Mouse (Mus musculus): Measurements from ENCODE around the gene Prss3.
"Not testable (repeated sequence)": the region's sequence is repeated elsewhere in the genome, so short reads cannot be mapped to it uniquely, and the experiment has no call there.

Gene Prss3

DNA sequence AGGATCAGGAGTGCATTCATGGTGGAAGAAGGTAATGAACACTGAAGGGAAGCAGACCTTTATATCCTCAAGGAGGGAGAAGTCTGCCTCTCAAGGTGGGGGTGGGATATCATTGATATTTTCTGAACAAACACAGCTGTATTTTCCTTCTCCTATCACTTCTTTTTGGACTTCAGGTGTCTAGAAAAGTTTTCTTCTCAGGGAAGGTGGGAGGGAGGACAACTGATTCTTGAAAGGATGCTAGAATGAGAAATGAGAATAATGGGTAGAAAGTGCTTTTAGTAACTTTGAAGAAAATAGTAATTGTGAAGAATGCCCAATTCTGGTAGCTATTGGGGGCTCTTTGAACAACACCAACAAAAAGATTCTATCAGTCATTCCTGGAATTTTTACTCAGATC lies at the start of gene Prss3:
TSS of gene Prss3 (minus strand) at position 101 of the 400 bp plus-strand sequence.
- DNase-seq (ENCODE audit: low read depth), result not testable (repeated sequence)

DNA sequence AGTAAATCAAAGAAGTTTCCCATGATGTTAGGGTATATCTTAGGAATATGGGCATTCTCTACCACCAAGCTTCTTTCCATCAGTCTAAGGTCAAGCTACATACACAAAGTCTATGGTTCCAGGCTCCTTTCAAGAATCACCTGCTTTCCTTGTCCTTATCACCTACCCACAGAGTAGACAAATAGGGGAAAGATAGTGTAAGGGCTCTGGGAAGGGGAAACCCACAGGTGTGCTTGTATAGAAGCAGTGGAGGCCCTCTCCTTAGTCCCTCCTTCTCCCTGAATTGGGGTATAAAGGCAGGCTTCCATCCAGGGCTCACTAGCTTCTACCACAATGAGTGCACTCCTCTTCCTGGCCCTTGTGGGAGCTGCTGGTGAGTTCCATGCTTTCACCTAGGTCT lies 14.6 kb upstream of the Prss3 start, which contains the start of gene Gm5771:
TSS of gene Gm5771 (plus strand) at position 301 of the 400 bp plus-strand sequence.
- DNase-seq (ENCODE audit: low read depth), result not testable (repeated sequence)

DNA sequence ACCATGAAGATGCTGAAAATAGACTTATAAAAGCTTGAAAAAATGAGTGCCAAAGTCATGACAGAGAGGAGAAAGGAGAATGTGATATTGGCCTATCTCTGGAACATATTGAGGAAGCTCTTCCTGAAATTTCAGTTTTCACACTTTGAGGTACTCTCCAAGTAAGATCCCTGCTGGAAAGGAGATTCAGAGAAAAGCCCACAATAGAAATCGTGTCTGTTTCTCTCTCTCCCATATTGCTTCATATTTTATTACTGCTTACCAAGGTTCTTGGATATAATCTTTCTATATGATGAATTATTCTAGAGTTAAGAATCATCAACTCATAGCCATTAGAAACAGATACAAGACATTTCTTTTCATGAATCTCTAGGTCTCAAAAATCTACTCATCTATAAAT lies 14.2 kb upstream of the Prss3 start:
- not testable (repeated sequence) for DNase-seq (ENCODE audit: low read depth)

DNA sequence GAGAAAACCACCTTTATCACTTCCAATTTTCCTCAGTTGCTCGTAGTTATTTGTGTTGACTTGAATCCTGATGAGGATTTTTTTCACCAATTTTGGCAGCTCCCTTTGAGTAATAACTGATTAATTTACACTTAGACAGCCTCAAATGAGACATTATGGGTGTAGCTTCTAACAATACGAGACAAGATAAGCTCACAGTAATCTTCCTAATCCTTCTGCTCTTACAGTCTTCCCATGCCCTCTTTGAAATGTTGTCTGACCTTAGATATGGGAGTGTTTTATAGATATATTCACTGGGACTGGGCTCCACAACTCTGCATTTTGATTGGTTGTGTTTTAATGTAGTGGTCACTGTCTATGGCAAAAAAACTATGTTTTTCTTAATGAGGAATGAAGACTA lies 9.3 kb upstream of the Prss3 start:
- no peak for DNase-seq (ENCODE audit: low read depth)

GRCm38 (mm10) chr6:41373772-41374171 lies 3.7 kb downstream of the Prss3 start:
- DNase-seq (ENCODE audit: low read depth), result not testable (repeated sequence)

- no peak for DNase-seq (ENCODE audit: low read depth)
Measured at GRCm38 (mm10) chr6:41353932-41354331, 23.5 kb downstream of the Prss3 start, which contains the start of gene Try10. Try10 (plus strand) TSS chr6:41354105.

All from naive thymus-derived CD4-positive, alpha-beta T cell, adult 2 months (primary cell).